Mouse (Mus musculus) forelimb bud, embryonic 11.5 days (tissue): Measurements from ENCODE around the gene Auts2.
A peak's percentile ranks its signal among the peaks of the same experiment; 100 is the strongest.

Experiments used
- DNase-seq: peaks from one replicate; pipeline ENCODE4 v3.0.0-alpha.2; 2012; ENCODE audit warnings: low read depth, low spot score

Auts2 gene

DNA sequence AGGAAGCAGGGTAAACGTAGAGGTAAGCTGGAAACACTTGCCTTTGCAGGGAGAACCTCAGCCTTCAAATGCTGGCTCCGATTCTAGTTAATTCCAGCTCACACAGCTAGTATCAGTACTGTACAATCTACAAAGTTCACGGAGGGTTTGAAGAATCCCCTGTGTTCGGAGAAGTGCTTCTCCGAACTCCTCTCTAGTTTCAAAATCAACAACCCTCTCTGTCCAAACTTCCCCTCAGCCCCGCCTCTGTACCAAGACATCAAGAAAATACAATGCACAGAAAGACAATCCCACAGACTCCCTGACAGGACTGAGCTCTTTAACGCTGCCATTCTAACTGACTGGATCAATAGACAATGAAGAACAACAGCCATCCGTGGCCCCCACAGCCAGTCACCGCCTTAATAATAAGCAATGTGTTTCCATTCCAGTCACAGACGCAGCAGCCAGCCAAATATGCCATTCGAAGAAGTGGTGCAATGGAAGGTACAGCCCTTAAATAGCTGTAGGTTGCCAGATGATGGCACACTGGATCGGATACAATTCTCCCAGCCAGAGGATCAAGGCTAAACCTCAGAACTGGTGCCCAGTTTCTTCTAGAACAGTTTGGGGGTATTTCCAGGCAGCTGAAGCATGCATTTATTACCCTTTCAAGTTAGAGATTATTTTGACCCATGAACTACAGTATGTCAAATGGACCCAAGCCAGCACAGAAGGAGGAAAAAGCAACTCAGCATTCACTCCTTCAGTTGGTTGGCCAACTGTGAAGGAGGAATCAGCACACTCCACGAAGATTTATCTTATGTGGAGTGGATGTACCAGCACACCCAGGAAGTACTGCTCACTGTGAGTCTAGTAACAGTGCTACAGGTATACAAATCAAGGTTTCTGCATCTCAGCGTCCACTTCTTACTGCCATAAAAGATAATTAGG lies 151.0 kb downstream of the Auts2 start:
- DNase-seq = no peak

DNA sequence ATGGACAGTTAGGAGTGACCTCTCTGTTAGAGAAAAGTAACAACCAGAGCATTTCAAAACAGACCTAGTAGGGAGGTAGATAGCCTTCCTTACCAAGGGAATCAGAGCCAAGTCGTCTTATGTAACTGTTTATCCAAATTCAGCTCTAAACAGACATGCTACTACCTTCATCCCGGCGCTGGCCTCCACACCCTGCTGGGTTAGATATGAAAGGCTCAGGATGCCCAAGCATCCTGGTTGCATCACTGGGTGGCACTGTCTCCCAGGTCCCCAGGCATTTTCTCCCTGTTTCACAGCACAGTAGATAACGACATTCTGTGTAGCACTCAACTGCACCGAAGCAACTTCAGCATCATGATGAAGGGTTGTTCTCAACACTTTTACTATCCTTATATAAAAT lies 154.4 kb downstream of the Auts2 start:
- no peak for DNase-seq

DNA sequence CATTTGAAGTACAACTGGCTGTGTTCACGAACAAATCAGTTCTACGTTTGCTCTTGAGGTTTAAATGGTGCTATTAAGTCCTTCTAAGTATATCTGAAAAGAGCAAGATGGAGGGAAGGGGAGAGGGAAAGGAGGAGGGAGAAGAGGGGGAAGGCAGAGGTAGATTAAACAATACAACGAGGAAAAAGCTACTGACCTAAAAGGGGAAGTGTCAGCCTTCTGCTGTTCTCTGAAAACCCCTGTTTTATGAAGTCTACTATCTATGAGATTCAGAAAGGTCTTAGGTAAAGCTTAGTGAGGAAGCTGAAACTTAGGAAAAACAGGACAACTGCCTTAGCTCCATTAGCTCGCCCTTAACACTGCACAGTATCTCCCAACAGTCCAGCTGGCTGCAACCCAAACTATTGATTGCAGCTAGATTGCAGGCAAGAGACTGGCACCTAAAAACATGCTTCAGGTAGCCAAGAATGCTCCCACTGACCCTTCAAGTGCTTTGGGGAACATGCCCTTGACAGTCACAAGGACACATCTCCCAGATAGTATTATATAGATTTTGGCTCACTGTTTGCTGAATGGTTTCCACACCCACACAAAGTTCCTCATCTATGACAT lies 157.8 kb downstream of the Auts2 start:
- DNase-seq = no peak

DNA sequence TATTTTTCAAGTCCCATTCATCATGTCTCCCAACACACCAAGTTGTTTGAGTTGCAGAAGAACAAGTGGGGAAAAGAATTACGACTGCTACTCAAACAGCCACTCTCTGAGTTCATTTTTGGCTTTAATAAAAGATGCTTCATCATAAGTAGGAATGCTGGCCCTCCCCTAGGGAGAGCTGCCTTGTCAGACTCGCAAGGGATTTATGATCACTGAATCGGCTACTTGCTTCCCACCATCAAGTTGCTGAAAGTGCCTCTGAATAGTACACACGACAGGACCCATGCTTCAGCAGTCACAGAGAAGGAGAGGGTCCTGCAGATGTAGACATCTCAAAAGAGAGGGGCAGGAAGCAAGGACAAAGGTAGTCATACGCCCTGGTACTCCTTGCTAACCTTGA lies 162.9 kb downstream of the Auts2 start:
- DNase-seq = no peak

DNA sequence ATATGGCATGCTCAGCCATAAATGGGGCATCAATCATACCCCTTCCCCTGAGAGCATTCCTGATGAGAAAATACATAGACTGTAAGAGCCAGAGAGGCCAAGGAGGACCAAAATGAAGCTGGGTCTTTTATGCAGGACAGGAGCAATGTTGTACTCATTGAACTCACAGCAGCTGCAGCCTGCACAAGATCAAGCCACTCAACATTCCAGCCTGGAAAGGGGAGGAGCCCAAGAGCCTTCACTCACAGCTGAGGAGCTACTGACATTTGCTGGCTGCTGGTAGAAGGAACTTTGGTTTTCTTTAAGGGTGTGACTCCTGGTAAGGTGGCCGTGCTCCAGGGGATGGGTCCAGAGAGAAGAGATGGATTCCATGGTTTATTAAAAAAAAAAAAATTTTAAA lies 164.2 kb downstream of the Auts2 start:
- peak; percentile 23 for DNase-seq

DNA sequence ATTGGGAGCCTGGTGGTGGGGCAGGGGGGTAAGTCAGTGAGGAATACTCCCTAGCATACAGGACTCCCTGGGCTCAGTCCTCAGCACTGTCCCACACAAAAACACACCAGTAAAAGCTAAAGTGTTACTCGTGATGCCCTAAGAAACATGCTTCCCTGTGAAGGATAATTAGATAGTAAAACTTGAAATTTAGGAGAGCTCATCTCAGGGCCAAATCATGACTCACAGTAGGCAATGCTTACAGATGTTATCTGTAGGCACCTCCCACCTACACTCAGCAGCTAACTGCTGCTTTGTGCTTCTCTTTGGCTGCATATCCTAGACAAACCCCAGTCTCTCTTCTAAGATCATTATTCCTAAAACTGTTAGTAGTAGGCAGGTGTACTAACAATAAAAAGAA lies 168.0 kb downstream of the Auts2 start:
- no peak for DNase-seq

DNA sequence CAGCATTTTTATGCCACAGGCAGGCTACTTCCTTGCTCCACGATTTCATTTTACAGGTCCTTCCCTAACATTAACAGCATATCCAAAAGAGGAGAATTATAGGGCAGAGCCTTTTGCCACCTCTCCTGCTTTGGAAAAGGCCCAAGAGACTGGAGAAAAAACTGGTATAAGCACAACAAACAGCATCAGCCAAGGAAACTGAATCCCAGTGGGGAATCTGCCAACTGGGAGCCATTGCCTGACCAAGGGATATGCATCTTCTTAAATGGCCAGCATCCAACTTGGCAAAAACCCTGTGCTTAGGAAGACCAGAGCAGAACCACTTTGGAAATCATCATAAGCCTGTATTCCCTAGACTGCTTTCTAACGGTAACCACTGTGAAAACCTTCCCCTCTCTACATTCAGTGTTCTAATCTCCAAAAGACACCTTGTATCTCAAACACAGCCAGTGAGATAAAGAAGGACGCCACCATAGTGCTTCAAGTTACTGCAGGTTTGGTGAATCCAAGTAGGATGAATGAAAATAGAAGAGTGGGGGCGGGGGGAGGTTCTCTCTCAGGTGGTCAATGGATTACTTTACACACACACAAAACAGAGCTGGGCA lies 169.6 kb downstream of the Auts2 start:
- no peak for DNase-seq

DNA sequence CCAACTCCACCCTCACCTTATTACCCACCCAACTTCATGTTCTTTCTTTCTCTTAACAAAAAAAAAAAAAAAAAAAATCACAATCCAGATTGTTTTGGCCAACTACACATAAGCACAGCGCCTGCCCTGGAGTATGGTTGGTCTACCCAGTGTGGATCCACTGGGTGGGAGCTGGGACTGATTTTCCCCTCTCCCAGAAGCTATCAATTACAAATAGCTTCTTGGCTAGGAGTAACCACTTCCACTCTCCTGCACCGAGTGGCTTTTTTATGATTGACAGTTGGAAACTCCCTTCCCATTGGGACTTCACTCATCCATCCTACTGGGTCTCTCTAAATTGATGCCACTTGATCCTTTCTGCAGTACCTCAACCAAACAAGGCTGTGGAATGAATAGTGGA lies 170.5 kb downstream of the Auts2 start:
- no peak for DNase-seq

DNA sequence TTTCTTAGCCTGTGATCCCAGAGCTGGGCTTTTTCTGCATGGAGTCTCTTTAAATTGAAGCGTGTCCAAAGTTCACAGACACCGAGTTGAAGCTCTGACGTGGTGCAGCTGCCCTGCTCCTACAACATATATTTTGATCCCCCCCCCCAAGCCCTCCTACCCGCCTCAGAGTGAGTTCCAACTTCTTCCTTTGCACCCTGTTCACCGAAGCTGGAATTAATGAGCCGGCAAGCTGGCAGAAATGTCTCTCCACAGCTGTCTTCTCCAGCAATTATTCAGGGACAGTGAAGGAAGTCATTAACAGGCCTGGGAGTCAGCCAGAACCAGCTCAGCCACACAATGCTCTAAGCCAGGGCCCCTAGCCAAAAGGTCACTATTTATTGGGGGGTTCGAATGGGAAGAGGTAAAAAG lies 174.5 kb downstream of the Auts2 start:
- DNase-seq = peak; percentile 37

DNA sequence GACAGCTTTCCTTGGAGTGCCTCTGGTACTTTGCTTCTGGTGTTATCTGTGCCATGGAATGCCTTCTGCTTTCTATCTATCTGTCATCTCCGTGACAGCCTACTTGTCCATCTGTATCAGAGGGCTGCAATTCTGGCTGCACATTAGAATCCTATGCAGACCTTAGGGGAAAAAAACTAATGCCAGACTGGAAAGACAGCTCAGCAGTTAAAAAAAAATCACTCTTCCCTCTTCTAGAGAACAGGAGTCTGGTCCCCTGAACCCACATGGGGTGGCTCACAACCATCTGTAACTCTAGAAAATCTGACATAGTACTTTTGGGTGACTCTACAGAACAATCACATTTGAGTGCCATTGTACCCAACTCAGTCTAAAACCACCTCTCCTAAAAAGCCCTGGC lies 181.9 kb downstream of the Auts2 start:
- no peak for DNase-seq

DNA sequence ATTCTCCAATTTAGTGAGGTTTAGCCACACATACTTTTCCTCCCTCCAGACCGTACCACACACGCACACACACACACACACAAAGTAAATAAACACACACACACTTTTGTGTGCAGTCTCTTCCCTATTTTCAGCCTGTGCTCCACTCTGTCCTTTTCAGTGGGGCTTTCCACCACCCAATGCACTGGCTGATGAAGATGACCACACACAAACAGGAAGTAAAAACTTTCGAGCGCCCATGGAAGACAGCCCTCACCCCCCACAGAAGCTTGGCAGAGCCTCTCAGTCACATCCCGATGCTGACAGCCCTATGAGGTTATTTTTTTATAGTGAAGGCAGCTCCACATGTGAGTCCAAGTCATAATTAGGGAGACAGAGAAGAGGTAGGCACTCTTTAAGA lies 185.4 kb downstream of the Auts2 start:
- no peak for DNase-seq

DNA sequence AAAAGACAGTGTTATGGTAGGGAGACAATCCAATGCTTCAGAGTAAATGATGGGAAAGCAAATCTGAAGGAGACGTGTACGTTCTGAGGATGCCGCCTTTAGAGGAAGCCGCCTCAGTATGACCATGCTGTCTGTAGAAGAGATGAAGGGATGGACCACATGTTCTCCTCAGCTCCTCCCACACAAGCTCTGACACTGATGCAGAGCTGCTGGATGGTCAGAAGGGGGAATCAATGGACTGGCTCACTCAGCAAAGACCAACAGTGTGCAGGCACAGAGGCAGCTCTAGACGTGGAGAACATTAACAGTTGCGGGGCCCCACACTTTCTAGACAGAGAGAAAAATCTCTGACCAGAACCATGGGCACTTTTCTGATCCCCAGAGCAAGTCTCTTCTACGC lies 187.2 kb downstream of the Auts2 start:
- DNase-seq = no peak

DNA sequence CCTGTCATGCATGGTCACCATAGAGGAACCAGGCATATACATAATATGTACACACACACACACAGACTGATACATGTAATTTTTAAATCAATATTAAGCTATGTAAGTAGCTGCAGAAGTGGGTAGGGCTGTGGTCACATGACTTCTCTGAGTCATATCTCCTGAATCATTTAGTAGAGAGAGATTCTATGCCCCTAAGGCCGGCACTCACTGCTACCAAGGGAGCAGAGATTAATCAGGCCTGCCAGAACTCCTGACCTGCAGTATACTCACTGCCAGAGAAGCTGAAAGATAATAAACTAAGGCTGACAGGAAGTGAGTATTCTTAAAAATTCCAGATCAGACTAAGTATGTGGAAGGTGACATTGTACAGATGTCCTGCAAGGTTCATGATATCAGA lies 190.7 kb downstream of the Auts2 start:
- no peak for DNase-seq

DNA sequence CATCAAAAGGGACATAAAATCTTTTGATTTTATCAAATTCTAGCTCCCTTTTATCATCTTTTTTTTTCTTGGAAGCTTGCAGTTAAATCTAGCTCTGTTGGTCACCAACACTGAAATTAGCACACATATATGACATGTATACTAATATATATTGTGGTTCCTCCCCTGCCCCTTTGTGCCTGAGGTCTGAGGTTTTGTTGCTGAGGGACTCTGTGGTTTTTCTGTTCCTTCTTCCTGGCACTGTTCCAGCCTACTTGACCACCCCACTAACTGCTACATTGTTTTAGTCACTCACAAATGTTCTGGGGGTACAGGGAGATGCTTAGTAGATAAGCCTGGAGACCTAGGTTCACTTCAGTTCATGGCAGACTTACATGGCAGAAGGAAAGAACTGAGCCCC lies 192.0 kb downstream of the Auts2 start:
- DNase-seq = no peak

DNA sequence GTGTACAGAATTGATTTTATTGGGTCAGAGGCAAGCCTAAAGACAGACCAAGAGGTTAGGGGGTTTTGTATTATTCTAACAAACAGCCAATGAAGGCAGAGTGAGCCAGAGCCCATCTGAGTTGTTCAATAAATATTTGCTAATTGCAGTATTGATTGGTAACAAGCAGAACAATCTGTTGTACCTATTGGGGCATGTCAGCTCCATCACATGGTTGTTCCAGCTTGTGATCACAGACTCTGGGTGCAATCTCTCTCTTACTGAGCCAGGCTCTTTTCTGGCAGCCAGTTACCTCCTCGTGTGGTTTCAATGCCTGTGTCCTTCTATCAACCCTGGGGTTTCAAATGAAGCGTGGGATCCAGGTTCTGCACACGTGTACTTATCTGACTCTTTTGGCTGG lies 201.8 kb downstream of the Auts2 start:
- no peak for DNase-seq

DNA sequence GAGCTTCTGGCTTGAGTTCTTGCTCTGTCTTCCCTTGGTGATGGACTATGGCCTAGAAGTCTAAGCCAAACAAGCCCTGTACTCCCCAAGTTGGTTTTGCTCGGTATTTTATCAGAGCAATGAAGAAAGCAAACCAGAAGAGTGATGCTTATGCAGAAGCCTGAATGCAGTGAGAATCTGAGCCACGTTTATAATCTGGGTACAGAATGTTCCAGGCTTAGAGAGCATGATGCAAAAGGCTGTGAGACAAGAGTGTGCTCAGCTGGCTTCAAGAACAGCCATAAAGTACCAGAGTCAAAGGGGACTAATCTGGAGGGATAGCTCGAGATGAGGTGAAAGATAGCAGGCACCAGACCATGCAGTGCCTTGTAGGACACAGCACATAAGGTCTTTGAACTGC lies 205.5 kb downstream of the Auts2 start:
- DNase-seq = no peak

DNA sequence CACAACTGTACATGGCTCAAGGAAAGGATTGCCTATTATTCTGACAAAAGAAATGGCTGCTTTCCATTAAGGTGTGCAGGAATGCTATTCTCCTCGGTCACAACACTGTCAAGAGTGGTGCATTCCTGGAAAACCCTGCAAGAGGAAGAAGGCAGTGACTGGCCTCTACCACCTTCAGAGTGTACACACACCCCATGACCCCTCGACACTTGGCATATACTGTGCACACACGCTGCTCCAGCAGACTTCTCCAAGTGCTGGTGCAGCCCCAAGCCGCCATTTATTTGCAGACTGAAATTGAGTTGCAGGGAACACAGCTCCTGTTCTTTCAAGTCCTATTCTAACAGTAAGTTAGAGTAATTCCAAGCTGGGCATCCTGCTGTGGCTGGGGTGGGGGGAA lies 207.4 kb downstream of the Auts2 start:
- DNase-seq = no peak

DNA sequence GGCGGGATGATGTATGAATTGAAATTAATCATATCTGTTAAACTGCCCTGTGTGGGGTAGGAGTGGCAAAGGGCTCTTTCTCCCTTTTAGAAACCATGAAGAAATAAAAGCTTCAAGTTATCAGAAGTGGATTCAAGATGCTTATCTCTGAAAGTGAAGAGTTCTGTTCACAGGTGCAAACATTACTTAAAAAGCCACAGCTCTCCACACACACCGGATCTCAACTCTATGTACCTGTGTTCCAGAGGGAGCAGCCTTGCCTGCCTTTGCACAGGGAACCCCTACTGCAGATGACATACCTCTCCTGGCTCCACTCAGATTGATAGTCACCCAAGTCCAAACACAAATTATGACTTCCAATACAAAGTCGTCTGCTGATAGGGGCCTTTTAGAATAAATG lies 208.3 kb downstream of the Auts2 start:
- no peak for DNase-seq

DNA sequence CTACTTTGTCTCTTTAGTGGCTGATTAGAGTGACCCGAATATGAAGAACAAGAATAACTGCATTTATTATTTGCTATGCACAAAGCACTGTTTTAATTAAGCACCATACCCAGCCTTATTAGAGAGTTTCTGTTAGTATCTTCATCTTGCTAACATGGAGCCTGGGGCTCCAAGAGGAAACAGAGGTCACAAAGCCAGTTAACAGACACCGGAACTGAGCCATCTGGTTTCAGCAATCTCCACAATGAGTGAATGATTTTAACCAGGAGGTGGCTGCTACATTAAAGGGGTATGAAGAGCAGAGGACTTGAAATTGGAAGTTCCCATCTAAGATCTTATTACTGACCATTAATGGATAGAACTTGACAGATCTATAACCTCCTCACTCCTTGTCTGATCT lies 209.4 kb downstream of the Auts2 start:
- peak; percentile 24 for DNase-seq

DNA sequence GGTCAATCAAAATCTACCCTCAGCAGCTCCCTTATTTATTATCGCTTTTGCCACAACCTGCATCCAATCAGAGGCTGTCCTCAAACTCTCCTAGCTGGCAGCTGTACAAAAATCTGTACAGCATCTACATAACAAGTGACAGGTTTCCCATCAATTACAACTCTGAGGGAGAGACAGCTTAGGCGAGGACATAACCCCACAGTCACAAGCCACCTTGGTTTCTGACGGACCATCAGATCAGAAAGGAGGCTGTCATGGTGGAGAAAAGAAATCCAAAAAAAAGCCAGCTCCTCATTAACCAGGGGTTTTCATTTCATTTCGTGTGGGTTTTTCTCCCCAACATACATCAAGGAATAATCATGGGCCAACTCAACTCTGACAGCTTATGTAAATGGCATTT lies 210.6 kb downstream of the Auts2 start:
- DNase-seq = no peak

DNA sequence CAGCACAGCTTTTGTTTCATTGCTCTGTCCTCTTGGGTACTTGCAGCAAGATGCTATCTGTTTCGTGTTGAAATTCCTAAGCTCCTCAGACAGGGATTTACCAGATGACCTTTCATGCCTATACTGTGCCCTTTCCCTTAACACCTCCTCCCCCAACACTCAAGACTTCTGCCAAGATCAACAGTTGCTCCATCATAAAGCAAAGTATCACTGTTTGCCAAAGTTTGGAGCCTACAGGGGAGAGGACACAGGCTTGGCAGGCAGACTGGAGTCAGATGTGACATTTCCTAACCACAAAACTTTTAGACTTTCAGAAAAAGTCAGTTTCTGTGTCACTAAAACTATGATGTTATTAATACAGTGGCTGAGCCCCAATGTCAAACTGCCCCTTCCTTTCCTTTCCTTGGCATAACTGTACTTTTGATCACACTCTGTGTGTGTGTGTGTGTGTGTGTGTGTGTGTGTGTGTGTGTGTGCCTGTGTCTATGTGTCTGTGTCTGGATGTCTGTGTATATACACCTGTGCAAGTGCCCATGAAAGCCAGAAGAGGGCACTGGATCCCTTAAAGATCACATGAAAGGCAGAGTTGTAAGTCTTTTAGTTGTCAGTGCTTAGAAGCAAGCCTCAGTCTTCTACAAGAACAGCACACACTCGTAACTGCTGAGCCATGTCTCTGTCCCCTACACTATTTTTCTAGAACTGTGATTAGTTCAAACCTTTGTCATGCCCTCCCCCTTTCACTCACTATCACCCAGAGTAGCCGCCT lies 213.8 kb downstream of the Auts2 start:
- DNase-seq = no peak

DNA sequence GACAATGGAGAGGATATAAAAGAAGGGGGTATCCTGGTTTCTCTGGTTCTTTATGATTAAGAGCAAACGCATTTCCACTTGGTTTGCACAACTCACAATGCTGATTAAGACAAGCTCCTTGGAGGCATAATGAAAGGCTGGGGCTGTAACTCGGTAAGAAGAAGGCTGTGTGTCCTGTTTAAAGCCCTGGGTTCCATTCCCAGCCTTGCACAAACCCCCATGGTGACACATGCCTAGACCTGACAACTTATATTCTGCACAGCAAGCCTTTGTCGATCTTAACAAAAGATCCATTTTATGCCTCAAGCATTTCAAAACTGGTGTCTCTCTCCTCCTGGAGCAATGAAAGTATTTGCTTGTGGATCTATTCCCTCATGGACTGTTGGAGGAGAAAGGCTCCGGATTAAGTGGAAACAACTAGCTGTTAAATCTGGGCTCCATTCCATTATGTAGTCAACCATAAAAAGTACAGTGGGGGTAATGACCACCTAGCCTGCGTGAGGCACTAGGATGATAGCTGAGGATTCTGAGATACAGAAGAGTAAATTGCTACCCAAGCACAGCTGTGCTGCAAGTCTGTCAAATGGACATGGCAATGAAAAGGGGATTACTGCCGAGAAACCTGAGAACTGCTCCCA lies 218.8 kb downstream of the Auts2 start:
- no peak for DNase-seq
